Mouse (Mus musculus) CD4-positive helper T cell, adult 2 months (primary cell): ENCODE data around the gene Kazn.

Source experiments
- DNase-seq: peaks from one replicate; pipeline ENCODE4 v3.0.0-alpha.2; 2012; ENCODE audit warnings: low read depth, missing footprints, low spot score

Gene Kazn

DNA sequence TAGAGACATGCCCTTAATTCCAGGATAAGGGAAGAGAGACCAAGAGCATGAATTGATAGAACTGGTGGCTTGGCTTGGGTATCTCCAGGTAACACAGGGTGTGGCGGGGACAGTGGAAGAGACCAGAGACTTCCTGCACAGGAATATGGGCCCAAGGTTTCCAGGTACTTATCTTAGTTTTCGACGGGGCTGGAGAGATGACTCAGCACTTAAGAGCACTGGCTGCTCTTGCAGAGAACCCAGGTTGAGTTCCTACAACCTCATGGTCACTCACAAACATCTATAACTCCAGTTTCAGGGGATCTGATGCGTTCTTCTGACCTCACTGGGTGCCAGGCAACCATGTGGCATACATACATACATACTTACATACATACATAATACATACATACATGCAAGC lies 3.0 kb upstream of the Kazn start:
- no peak for DNase-seq

GRCm38 (mm10) chr4:142240874-142241273 lies 1.7 kb upstream of the Kazn start:
- no peak for DNase-seq

DNA sequence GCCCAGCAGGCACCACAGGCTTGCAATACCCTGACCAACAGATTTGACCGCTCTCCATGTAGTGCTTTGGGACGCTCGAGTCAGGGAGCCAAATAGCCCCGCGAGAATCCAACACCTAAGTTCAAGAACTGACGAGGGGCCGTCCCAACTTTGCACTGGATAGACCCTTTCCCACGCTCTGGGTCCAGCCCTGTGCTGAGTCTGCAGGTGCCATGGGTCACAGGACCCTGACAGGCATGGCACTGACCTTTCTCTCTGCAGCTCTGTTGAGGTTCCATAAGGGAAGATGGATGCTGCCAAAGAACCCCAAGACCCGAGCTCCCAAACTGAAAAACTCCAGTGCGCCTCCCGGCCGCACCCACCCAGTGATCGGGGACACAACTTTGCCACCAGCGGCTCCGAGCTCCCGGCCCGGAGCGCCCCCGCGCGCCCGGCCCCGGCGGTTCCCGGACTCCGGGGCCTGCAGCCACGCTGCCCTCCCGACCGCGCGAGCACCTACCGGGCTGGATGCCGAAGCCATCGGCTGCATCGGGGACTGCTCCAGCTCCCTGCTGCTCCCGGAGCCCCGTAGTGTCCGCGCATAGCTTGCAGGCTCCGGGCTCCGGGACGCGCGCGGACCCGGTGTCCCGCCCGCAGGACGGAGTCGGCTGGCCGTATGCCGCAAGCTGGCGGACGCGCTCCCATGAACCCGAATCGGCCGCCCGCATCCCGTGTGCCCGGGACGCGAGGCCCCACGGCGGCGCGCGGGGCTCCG lies 538 bp downstream of the Kazn start:
- no peak for DNase-seq

- DNase-seq = no peak
Observed at GRCm38 (mm10) chr4:142238041-142238440, 1.2 kb downstream of the Kazn start.

- no peak for DNase-seq
Observed at GRCm38 (mm10) chr4:142236681-142237080, 2.5 kb downstream of the Kazn start.

DNA sequence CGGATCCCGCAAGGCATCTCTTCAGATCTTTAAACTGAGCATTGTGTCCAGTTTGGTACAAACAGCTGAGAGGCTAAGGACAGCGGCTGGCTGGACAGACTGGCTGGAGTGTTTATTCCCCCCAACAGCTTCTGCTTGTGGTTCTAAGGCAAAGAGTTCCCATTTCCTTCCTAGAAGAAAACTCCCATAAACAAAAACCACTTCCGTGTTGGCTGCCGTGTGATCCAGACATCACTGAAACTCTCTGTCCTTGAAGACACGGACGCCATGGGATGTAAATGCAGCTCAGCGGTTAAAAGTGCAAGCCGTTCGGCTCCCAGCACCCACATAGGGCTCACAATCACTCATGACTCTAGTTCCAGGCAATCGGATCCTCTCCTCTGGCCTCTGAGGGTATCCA lies 3.8 kb downstream of the Kazn start:
- DNase-seq = no peak

GRCm38 (mm10) chr4:142234828-142235227 lies 4.4 kb downstream of the Kazn start:
- no peak for DNase-seq

DNA sequence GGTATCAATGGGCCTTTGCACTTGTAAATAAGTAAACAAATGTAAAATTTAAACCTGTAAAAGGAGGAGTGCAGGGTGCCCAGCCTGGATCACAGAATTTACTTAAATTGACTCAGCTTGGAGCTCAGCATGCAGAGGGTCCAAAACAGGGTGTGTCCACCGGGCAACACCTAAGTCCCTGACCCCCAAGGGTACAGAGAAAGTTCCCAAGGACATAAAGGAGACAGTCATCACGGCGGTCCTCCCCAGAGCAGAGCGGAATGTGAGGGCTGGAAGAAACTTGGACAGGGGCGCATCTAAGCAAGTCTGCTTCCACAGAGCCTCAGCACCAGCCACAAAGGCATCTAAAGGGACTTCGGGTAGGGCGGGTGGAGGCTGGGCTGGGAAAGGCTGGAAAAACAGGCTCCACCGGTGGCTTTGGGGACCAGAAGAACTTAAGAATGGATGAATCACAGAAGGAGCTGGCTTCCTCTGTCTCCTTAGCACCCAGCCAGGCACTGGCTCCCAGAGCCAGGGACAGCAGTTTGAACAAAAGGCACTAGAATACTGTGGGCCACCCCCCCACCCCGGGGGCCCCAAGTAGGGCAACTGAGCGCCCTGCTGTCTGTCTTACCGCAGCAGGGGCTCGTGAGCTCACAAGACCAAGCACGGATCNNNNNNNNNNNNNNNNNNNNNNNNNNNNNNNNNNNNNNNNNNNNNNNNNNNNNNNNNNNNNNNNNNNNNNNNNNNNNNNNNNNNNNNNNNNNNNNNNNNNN lies 10.2 kb downstream of the Kazn start:
- DNase-seq = no peak

- DNase-seq = no peak
Observed at GRCm38 (mm10) chr4:142223898-142224645, 15.1 kb downstream of the Kazn start.

DNA sequence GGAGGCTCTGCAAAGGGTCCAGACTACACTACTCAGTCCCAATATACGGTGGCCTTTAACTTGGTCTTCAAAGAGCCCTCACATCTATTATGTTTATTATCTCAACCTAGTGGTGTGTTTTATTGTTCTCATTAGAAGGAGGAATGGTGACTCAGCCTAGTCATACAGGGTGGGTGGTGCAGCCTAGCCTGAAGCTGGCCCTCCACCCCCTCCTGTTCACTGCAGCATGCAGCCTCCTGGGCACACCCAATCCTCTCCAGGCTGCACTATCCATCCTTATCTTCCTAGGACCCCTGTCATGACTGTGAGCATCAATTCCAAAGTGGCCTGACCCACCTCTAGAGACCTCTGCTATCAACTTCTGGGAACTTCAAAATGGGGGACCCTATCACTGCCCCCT lies 16.8 kb downstream of the Kazn start:
- DNase-seq = no peak

- no peak for DNase-seq
Observed at GRCm38 (mm10) chr4:142221757-142222072, 17.5 kb downstream of the Kazn start.

- DNase-seq = no peak
Observed at GRCm38 (mm10) chr4:142221025-142221756, 18.0 kb downstream of the Kazn start.

DNA sequence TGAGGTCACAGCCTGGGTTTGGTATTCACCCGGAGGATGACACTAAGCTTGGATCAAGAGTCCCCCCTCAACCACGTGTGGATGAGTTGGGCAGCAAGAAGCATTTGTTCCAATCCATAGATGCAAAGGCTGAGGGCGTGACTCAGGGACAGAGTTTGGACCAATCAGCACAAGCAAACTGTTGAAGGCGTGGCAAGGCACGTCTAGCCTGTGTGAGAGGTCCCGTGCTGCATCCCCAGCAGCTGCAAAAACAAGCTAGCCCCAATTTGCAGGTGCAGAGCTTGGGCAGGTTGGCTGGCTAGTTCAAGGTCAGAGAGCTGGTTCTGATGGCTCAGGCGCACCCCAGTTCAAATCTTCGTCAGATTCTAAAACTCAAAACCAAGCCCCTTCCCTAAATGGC lies 20.2 kb downstream of the Kazn start:
- DNase-seq = no peak

DNA sequence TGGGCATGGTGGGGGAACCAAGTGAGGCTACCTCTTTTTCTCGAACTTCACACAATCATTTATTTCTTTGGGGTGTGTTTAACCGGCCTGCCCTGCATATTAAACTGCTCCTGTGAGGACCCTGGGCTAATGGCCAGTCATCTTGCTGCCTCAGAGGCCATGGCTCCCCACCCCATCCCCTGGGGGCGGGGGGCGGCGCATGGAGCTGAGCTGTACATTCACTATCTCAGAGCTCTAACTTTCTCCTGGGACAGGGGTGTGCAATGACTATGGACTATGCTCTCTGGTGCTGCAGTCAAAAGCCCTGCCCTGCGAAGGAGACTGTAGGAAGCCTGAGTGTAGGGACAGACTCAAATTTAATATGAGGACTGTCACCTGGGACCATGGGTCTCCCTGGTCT lies 22.2 kb downstream of the Kazn start:
- DNase-seq = no peak

GRCm38 (mm10) chr4:142215760-142216159 lies 23.4 kb downstream of the Kazn start:
- DNase-seq = no peak

- DNase-seq = no peak
Observed at GRCm38 (mm10) chr4:142214532-142214931, 24.7 kb downstream of the Kazn start.

DNA sequence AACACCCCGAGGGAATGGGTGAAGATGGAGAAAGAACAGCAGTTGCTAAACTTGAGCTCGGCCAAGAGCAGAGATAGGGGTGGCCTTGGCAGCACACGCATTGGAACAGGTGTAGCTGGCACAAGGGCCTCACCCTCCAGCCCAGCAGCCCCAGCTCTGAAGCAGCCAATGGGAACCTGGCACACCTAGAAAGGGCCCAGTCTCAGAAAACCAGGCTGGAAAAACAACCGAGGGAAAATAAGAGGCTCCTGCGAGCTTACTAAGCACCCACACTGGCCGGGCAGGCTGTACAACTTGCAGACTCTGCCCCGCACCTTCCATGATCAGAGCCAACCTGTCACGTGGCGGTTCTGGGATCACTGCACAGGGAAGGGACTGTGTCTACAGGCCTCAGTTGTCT lies 26.8 kb downstream of the Kazn start:
- no peak for DNase-seq

DNA sequence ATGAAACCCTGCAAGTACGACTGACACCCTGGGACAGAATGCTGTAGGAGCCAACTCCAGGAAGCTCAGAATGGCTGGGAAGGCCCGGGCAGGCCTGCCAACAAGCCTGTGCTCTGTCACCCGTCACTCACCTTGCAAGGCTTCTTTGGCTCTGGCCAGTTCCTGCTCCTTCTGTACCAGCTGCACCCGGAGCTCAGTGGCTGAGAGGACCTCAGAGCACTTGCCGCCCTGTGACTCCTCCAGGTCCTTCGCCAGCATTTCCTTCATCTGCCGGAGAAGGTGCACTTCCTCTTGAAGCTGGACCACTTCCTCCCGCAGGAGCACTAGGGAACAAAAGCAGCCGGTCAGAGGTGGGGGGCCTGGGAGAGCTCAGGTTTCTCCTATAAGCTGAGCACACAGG lies 29.3 kb downstream of the Kazn start:
- DNase-seq = no peak

DNA sequence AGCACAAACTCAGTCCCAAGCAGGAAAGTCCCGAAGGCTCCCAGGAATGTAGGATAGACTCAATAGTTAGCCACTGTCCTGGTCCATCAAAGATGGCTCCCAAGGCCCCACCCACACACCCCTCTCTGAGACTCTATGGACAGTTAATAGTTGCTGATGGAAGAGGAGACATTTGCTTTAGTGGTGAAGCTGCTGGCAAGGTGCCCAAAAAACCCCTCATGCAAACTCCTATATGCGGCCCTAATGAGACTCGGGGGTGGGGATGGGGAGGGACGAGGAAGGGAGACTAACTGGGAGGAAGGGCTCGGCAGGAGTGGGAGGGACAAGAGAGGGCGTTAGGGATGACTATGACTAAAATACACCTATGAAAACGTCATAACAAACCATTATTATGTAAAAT lies 29.7 kb downstream of the Kazn start:
- DNase-seq = no peak

DNA sequence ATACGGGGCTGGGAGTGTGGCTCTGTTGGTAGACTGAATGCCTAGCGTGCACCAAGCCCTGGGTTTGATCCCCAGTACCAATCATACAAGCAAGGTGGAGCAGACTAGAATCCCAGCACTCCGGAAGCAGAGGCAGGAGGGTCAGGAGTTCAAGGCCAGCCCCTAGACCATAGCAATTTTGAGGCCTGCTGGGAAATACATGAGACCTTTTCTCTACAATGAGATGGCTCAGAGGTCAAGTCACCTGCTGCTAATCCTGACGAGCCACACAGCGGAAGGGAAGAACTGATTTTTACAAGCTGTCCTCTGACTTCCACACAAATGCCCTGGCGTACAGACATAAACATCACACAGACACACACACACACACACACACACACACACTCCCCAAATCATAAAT lies 33.5 kb downstream of the Kazn start:
- DNase-seq = no peak

DNA sequence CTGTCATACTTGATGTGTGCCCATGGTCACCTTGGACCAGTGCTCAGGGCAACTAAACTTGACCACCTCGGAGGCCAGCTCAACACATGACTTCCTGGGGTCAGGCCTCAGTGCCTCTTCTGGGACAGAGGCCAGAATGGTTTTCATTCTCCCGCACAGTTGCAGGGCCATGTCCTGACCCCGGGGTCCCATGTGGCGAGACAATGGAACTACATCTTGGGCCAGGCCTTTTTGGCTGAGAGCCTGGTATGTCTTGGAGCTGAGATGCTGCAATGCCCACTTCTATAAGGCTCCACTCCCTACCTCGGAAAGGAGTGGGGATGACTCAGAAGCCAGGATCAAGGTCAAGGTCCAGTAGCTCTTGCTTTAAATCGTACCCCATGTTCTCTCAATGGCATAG lies 42.6 kb downstream of the Kazn start:
- DNase-seq = no peak

DNA sequence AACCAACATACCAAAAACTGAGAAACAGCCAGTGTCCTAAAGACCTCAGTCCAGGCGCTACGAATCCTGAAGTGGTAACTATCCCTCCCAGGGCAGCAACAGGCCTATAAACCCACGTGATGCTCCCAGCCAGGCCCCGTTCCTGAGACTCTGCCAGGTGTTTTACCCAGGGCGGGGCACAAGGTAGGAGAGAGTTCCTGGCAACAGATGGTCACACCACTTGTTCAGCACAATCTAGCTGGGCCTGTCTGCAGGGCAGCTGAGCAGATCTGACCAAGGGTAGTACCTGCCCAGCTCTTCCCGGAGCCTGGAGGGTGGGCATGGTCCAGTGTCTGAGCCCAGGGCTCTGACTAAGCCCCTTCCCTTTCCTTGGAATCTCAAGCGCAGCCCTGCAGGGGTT lies 45.4 kb downstream of the Kazn start:
- DNase-seq = no peak
